Mouse (Mus musculus): ENCODE results near the gene Grk5.

The Grk5 gene

DNA sequence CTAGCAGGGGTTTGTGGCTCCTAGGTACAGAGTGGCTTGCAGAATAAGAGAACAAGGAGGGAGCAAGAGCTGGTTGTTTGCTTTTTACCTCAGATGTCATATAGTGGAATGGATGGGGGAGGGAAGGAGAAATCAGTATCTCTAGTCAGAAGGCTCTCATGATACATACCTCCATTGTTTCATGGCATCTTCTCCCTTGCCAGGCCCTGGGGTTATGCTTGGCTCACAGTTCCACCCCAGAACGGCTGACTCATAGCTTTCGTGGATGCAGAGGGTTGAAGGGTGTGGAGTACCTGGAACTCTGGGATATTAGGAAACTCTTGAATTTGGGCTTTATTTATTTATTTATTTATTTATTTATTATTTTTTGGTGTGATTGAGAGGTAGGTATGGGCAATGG lies 84.0 kb downstream of the Grk5 start:
- DNase-seq (ENCODE audit: low spot score in 2 of 2), result no peak

DNA sequence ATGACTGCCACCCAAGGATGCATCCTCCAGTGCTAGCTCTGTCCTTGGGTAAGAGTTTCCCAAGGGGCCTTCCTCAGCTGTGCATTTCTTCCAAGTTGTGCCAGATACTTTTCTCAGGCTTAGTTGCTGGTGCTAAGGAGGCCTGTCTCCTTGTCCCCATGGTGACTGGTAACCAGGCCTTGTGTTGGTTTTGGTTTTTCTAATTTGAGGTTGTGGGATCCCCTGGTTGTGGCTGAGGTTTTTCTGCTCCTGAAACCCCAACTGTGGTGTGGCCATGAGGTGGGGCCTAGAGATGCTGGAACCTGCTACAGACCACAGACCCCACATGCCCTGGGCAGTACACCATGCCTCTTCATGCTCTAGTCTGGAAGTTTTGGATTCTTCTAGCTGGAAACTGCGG lies 90.0 kb downstream of the Grk5 start:
- no peak for DNase-seq (ENCODE audit: low spot score in 2 of 2)

DNA sequence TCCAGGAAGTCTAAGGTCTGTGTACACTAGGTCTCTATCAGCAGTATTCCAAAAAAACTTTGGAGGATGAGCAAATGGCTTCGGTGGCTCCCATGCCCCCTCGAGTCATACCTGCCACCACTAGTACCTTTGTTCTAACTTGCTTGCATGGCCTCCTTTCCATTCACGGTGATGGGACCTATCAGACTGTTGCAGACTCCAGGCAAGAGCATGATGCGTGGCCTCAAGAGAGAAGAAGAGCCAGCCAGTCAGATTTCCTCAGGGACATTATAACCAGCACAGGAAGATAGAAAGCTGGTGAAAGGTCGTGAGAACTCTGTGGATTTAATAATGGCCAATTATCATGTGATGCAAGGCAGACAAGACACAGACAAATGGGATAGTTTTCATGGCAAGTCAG lies 91.8 kb downstream of the Grk5 start:
- no peak for DNase-seq (ENCODE audit: low spot score in 2 of 2)

DNA sequence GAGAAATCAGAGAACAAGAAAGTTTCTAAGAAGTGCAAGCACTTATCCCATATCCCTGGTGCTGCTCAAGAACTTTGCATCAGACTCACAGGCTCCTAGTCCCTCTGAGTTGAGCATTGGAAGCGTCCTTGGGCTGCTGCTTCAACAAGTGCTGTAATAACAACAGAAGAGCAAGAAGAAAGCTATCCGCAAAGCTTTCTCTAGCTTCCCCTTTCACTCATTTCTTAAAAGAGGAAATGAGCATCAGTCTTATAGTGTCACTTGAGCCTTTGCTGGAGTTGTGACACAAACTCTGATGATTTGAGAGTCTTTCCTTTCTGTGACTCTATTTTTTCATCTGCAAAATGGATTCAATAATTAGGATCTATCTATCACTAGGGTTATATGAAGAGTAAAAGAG lies 92.3 kb downstream of the Grk5 start:
- DNase-seq (ENCODE audit: low spot score in 2 of 2), result no peak

DNA sequence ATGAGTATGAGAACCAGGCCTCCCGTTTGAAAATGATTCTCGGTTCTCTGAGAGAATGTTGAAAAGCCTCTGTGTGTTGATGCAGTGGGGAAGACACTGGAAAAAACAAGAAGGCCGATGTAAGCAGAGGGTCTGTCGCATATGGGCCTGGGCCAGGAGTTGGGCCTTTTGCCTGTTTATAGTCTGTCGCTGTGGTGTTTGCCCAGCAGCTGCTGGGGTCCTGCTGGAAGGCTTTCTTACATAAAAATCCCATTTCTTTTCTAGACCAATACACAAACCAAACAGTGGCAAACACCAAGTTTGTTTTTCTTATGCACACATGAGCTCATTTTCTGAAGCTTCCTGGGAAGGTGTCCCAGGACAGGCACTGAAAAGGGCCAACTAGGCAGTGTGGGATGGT lies 100.2 kb downstream of the Grk5 start:
- DNase-seq (ENCODE audit: low spot score in 2 of 2), result no peak

DNA sequence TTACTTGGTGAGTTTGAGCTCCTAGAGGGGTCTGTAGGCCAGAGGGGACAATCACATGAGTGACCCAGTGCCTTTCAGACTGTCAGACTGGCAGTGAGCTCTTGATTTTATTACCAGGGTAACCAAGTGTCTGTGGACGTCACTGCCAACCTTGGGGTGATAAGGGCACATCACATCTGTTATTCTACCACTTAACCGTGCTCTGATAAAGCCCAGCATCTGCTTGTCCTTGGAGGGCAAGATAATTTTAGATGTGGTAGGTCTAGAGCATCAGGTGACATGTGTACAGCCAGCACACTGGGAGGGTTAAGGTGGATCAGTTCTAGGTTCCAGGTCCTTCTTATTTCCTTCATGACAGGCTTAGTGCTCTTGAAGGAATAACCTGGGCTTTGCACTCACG lies 104.7 kb downstream of the Grk5 start:
- no peak for DNase-seq (ENCODE audit: low spot score in 2 of 2)

DNA sequence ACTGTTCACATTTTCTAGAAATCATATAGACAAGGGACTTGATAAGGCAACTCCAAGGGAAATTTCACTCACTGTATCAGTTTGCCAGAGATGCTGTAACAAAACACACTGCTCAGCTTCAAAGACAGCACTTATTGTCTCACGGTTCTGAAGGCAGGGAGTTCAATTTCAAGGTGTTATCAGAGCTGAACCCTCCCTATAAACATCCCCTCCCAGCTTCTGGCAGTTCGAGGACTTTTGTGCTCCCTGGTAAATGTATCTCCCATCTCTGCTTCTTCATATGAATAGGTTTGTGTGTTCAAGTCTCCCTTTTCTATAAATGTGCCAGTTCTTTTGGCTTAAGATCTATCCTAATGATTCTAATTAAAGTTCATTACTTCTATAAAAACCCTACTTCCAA lies 105.3 kb downstream of the Grk5 start:
- no peak for DNase-seq (ENCODE audit: low spot score in 2 of 2)

DNA sequence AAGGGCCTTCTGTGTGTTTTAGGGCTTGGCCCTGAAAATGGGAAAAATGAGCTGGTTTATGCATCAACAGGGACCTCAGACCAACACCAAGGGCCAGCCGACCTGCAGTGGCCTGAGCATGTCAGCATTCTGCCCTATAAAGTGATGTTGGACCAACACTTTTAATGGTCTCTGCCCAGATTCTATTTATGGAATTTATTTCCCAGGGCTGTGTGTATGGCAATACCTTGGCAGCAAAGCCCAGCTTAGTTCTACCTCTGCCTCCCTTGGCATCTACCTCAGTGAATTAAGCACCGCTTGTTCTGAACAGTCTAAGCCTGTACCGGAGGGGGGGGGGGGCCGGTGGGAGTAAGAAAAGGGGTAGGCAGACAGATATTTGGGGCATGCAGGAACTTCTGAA lies 108.2 kb downstream of the Grk5 start:
- DNase-seq (ENCODE audit: low spot score in 2 of 2), result no peak

DNA sequence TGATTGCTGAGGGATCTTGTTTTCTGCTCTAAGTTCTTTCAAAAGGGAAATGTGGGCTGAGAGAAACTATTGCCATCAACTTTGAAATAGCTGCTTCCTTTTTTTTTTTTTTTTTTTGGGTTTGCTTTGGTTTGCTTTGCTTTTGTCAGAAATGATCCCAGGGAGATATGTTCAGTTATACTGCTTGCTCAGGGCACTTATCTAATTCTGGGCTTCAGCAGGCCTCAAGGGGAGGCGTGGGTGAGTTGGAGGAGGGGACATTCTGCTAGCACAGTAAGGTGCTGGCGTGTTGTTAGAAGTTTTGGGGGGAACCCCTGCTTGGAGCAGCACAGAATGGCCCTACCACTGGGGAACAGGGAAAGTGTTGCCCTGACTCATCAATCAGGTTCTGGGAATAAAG lies 110.1 kb downstream of the Grk5 start:
- DNase-seq (ENCODE audit: low spot score in 2 of 2), result no peak

DNA sequence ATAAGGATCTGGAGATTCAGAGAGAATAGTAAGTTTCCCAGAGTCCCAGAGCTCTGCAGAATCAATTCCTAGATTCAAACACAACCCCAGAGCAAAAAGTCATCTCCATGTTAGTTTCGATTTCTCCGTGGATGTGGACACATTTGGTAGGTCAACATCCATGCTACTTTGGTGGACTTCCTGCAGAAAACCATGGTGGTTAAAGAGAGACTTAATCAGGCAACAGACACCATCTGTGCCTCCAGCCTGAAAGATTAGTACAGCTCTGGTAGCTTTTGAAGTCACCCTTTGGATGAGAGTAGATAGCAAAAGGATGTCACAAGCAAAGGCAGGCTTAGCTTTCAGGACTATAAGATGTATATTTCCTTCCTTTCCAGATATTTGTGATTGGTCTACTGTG lies 111.4 kb downstream of the Grk5 start:
- no peak for DNase-seq (ENCODE audit: low spot score in 2 of 2)

DNA sequence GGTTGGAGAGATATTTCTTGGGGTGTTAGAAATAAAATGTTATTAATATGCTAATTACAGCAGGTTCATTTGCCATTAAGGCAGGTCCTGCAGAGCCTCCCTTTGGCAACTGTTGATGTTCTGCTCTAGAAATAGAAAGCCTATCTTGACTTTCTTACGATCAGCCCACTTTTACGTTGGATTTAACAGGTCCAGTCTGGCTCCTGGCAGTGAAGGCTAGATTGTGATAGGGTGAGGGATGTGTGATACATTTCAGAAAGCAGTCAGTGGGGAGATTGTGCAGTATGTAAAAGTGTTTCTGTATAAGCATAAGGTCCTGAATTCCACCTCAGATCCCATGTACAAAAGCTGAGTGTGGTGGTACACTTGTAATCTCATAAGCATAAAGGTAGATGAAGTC lies 119.7 kb downstream of the Grk5 start:
- no peak for DNase-seq (ENCODE audit: low spot score in 2 of 2)

DNA sequence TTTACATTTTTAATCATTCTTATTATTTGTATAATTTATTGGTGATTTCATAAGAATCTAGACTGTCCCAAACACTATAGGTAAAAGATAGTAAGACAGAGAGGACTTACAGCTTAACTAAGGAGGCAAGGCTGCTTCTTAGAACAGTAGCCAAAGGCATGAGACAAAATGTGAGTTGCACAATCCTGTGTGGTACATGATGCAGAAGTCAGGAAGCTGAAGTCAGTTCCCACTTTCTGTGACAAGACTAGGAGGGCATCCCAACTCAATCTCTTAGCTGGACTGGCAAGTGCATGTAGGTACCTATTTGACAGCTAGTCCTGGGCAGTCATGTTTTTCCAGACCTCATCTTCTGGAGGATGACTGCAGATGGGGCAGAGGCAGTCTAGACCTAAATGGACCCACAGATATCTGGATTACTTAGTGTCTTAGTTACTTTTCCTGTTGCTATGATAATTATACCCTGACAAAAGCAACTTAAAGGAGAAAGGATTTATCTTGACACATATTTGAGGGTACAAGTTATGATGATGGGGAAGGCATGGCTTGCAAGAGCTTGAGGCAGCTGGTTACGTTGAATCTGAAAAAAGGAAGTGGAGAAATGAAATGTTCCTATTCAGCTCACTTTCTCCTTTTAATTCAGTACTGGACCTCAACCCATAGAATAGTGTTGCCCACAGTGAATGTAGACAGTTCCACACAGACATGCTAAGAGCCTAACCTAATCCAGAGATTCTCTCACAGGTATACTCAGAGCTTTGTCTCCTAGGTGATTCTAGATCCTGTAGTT lies 128.1 kb downstream of the Grk5 start:
- DNase-seq (ENCODE audit: low spot score in 2 of 2), result no peak

DNA sequence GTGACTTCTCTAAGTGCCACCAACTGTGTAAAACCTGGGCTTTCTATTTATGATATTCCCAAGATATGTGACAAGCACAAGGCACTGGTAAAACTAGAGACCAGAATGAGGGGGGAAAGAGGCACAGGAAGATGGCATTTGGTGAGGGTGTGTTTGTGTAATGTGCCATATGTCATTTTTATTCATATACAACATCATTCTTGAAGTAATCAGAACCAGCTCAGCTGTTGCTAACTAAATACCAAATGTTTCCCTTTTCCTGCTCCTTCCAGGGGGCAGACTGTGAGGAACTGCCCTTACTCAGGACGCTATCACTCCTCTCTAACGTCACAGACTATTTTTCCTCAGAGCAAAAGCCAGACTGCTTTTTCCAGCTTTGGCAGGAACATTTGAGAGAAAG lies 132.0 kb downstream of the Grk5 start:
- no peak for DNase-seq (ENCODE audit: low spot score in 2 of 2)

DNA sequence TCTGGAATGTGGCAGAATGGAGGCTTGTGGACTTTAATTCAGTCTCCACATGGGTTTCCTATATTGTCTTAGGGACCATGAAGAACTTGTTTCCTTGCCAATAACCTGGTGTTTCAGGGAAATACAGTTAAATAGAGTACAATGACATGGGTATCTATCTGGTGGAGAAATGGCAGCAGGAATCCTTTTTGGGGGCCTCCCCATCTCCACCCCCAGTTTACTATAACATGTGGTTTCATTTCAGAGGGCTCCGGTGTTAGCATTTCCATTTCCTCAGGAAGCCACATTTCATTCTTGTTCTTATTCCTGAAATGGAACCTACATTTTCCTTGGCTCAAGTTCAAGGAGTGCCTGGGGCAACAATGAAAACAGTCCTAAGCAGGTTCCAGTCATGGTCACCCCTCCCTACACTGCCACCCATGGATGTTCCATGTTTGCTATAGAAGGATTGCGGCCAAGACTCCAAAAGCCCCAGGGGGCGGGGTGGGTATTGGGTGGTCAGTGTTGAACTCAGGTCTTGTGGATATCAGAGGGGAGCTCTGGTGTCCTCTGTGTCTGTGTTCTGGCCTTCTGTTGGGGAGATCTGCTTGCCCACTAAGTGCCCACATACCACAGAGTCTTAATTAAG lies 132.5 kb downstream of the Grk5 start:
- DNase-seq (ENCODE audit: low spot score in 2 of 2), result no peak

DNA sequence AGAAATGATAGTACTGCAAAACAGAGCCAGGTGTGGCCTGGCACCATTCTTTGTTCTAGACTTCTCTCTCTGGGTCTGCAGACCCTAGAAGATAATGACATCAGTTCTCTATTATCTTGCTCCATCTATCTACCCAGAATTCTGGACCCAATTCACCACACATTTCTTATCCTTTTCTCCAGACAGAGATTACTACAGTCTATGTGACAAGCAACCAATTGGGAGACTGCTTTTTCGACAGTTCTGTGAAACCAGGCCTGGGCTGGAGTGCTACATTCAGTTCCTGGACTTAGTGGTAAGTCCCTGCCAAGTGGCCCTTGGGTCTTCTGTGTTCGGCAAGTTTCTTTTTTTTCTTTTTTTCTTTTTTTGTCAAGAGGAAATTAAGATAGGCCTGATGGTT lies 142.0 kb downstream of the Grk5 start:
- DNase-seq (ENCODE audit: low spot score in 2 of 2), result no peak

DNA sequence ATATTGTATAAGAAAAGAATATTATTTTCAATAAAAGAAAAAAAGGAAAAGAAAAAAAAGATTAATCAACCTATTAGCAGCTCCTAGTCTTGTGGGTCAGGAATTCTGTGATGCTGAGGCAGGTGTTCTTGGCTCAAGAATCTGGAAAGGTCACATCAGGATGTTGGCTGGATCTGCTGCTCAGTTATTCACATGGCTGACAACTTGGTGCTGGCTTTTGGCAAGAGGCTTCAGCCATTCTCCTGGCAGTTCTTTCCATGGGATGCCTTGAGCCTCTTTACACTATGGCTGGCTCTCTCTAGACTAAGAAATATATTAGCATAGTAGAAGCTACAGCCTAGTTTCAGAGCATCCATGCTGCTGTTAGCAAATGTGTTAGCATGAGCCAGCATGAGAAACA lies 149.6 kb downstream of the Grk5 start:
- DNase-seq (ENCODE audit: low spot score in 2 of 2), result no peak

DNA sequence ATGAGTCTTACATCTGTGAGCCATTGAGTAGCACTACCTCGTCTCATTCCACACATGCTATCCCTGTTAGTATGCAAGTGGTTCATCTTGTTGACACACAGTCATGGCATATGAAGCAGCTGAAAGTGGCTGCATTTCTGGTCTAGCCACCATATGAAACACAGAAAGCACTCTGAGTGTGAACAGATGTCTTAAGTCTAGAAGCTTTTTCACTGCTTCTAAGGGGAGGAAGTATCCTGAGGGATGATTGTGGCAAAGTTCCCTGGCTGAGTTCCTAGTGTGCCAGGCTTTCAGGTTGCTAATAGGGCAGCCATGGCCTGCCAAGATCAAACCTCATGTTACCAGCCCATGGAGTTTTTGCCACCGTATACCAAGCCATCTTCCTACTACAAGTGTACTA lies 159.1 kb downstream of the Grk5 start:
- DNase-seq (ENCODE audit: low spot score in 2 of 2), result no peak

DNA sequence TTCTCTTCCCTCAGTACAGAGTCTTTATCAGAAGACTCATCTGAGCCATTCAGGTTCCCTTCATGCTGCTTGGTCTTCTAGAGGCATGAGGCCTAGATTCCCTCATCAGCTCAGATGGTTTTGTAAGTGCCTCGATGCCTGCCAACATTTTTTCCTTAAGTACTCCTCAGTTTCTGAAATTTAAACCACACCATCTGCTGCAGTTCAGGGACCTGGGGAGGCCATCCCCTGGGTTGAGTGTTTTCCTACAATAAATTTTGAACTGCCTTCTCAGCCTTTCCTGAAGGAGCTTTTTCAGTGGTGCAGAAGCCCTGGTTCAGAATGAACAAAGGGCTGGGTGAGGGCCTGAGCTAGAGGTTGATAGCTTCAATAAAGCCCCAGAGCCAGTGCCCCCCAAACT lies 159.9 kb downstream of the Grk5 start:
- DNase-seq (ENCODE audit: low spot score in 2 of 2), result no peak

DNA sequence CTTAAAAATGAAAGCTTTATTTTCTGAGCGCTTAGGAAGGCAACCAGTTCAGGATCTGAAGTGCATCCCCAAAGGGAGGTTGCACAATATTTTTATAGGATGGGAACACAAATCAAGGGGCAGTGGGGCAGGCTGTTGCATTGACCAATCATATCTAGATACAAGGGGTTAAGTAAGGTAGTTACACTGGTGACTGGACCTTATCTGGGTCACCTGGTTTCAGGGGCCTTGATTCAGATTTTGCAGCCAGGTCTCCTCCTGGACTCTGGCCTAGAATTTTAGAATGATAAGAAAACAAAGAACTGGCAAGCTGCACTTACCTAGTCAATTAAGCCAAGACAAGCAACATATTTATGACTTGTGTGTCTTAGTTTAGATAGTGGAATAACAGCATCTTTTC lies 161.6 kb downstream of the Grk5 start:
- DNase-seq (ENCODE audit: low spot score in 2 of 2), result no peak

DNA sequence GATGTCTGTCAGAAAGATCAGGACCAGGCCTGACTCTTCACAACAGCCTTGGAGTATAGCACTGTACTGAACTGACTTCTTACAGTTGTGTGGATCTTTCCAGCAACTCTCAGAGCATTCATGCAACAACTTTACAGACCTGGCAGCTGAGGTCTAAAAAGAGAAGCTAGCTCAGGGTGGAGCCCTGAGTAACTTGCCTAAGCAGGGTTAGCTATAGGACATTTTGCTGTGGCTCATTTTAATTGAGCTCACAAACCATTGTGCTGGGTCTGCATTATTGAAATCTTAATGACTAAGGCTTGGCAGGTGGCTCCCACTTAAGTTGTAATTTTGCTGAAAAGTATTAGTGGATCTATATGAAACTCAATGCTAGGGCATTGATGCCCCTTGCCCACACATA lies 162.5 kb downstream of the Grk5 start:
- no peak for DNase-seq (ENCODE audit: low spot score in 2 of 2)

DNA sequence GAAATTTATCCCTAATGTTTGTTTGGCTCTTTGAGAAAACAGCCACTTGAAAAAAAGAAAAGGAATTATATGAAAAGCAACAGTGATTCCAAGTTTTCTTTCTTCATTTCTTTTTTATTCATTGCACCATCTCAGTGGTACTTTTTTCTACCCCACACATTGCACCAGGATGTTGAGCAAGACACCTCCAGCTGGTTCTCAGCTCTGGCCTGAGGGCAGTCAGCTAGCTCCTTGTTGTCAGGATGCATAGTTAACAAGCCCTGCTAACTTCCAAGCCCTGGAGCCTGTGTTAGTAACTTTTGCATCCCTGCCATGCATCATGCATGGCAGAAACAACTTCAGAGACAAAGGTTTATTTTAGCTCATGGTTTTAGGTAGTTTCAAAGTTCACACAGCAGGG lies 163.2 kb downstream of the Grk5 start:
- no peak for DNase-seq (ENCODE audit: low spot score in 2 of 2)

DNA sequence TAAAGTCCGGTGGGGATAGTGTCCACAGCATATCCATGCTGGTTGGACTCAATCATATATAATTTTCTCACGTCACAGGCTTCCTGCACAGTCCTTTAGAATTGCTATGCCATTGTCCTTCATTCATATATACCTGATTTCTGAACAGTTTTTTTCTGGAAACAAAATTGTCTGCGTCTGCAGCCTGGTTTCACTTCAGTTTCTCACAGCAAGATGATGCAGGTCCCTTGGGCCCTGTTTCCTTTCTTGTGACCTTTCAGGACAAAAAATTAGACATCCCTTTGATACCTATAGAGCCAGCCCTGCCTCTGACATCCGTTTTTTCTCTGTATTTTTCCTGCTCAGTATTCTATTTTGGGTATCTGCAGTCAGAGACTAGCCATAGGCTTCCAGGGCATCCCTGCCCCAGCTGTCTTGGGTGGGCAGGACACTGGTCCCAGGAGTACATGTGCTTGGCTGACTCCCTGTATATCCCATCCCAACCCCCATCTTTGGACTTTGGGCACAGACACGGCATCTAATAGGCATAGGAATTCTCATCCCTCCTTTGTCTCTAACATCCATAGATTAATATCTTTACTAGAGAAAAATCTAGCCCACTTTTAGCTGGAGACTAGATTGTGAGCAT lies 167.3 kb downstream of the Grk5 start:
- no peak for DNase-seq (ENCODE audit: low spot score in 2 of 2)

DNA sequence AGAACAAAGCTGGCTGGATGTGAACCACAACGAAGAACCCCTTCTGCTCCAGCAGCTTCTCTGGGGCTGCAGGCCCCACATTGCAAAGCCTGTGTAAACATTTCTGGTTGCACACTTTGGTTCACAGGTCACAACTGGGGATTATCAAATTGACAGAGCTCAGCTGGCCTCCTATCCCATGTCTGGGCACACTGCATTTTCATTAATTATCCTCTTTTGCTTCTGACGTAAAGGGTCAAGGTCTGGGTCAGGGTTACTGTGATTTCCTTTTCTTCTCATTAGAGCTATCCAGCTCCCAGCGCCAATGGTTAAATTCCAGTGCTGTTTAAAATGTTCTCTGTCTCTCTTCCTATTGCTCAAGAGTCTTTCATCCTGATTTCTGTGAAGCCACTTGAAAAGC lies 168.0 kb downstream of the Grk5 start:
- peak in 1 of 2 experiments; percentile 15 for DNase-seq (ENCODE audit: low spot score in 2 of 2)
